Mouse (Mus musculus) kidney, adult 2 months (tissue): ENCODE measurements around the gene Cdr2.

Experiments
- CTCF ChIP-seq: fragments of 200-500 bp; conservative IDR thresholded peaks from 2 replicates; pipeline ENCODE4 v1.5.1; 2011; ENCODE audit warnings: low read depth, mild to moderate bottlenecking, control low read depth, low read length, moderate library complexity, mixed read lengths; ENCODE audit not compliant: insufficient read depth, insufficient read length
- POLR2A ChIP-seq: fragments of 200-500 bp; IDR thresholded peaks from one replicate; pipeline ENCODE4 v1.6.1; 2011; ENCODE audit warnings: low read depth, low read length, control low read depth

- TF ChIP-seq CTCF (no peak), POLR2A (no peak)
Observed at GRCm38 (mm10) chr7:120970112-120970511, 12.0 kb downstream of the Cdr2 start.
